Mouse (Mus musculus) granulocyte monocyte progenitor cell, adult 5-6 weeks (primary cell): ENCODE data around the gene Tmem116. TPM values are rescaled to one million over a fixed set of nuclear protein-coding genes. Genes with fewer than 3 reads are reported as not detected.
A peak's percentile ranks its signal among the peaks of the same experiment; 100 is the strongest.

Experiments
- ATAC-seq: replicated peaks from 2 replicates; pipeline ENCODE4 v1.8.0; 2016; ENCODE audit warnings: mild to moderate bottlenecking, moderate TSS enrichment, inconsistent platforms; ENCODE audit not compliant: poor library complexity, severe bottlenecking
- total RNA-seq, 2 experiments: library from RNA; stranded (forward) in 1 of 2; stranded (reverse) in 1 of 2; fragments of 200-712, 200-1000 nt in 1 of 2; fragments of >200 nt in 1 of 2; fragmentation: Nextera tagmentation in 1 of 2; gene quantifications; 2 replicates each; pipeline ENCODE4 v1.2.3; 2014 to 2017

The Tmem116 gene
- not detected in 2 replicates for total RNA-seq (2014; fragmentation: Nextera tagmentation)
- total RNA-seq (2017), result 0.62 and 0.69 TPM in 2 replicates

- 0 out of 2 replicates have a peak, but pooled peaks have one; percentile 7 for ATAC-seq
These were observed at the start of gene Tmem116 for GRCm38 (mm10) chr5:121451644-121452025. TSS of gene Tmem116 (plus strand) at chr5:121451893.

- ATAC-seq, result no peak
These were observed 43.8 kb upstream of the Tmem116 start for GRCm38 (mm10) chr5:121407856-121408255.

- no peak for ATAC-seq
These were observed 40.7 kb upstream of the Tmem116 start for GRCm38 (mm10) chr5:121410975-121411374.

- ATAC-seq, result no peak
These were observed 31.0 kb upstream of the Tmem116 start for GRCm38 (mm10) chr5:121420721-121421120.

- no peak for ATAC-seq
These were observed 28.9 kb upstream of the Tmem116 start for GRCm38 (mm10) chr5:121422787-121423186.

- ATAC-seq, result no peak
These were observed 28.4 kb upstream of the Tmem116 start for GRCm38 (mm10) chr5:121423297-121423696.

GRCm38 (mm10) chr5:121428954-121429353 is 22.7 kb upstream of the Tmem116 start:
- ATAC-seq, result no peak

GRCm38 (mm10) chr5:121438131-121438530 is 13.6 kb upstream of the Tmem116 start:
- ATAC-seq, result no peak

GRCm38 (mm10) chr5:121438756-121439155 is 12.9 kb upstream of the Tmem116 start:
- no peak for ATAC-seq

- ATAC-seq, result peak; percentile 46; the same call in 1 of the 2 replicates
These were observed 8.1 kb upstream of the Tmem116 start for GRCm38 (mm10) chr5:121443548-121443947.

- ATAC-seq, result no peak
These were observed 6.8 kb upstream of the Tmem116 start for GRCm38 (mm10) chr5:121444870-121445269.

GRCm38 (mm10) chr5:121448450-121448849 is 3.2 kb upstream of the Tmem116 start:
- ATAC-seq, result no peak

- ATAC-seq, result peak; percentile 17; the same call in 1 of the 2 replicates
These were observed 1.7 kb upstream of the Tmem116 start for GRCm38 (mm10) chr5:121449976-121450375.

- ATAC-seq, result no peak
These were observed 1.2 kb upstream of the Tmem116 start for GRCm38 (mm10) chr5:121450476-121450875.

GRCm38 (mm10) chr5:121451203-121451602 is 490 bp upstream of the Tmem116 start:
- peak; percentile 53 for ATAC-seq

- ATAC-seq, result peak; percentile 77
These were observed 555 bp downstream of the Tmem116 start, which contains the start of gene Erp29 for GRCm38 (mm10) chr5:121452026-121452869. TSS of gene Erp29 (minus strand) at chr5:121452506.

- ATAC-seq, result no peak
These were observed 1.2 kb downstream of the Tmem116 start for GRCm38 (mm10) chr5:121452906-121453305.

GRCm38 (mm10) chr5:121453743-121454502 is 2.2 kb downstream of the Tmem116 start:
- ATAC-seq, result no peak

- no peak for ATAC-seq
These were observed 2.8 kb downstream of the Tmem116 start for GRCm38 (mm10) chr5:121454503-121454782.

- no peak for ATAC-seq
These were observed 4.0 kb downstream of the Tmem116 start for GRCm38 (mm10) chr5:121455510-121456265.
